Mouse (Mus musculus) hindbrain, postnatal 0 days (tissue): ENCODE data around the gene Pik3r1. TPM values are rescaled to one million over a fixed set of nuclear protein-coding genes. Genes with fewer than 3 reads are reported as not detected.
A peak's percentile ranks its signal among the peaks of the same experiment; 100 is the strongest.

Experiments used
- ATAC-seq: fragments of 200-750 bp; cut with Nextera tagmentation; 2 replicates; pipeline ENCODE4 v1.8.0; 2017; ENCODE audit warnings: mild to moderate bottlenecking, moderate TSS enrichment, moderate library complexity
- DNase-seq: peaks from one replicate; pipeline ENCODE4 v3.0.0-alpha.2; 2015; ENCODE audit warnings: low spot score
- H3K27ac ChIP-seq: fragments of 300-500 bp; sonication (generic); 2 replicates; pipeline ENCODE4 v1.5.1; 2014; ENCODE audit warnings: mild to moderate bottlenecking
- H3K27me3 ChIP-seq: fragments of 300-500 bp; sonication (generic); 2 replicates; pipeline ENCODE4 v1.6.1; 2014; ENCODE audit warnings: low read length, mixed read lengths; ENCODE audit not compliant: insufficient read depth
- H3K36me3 ChIP-seq: fragments of 300-500 bp; sonication (generic); 2 replicates; pipeline ENCODE4 v1.6.1; 2014; ENCODE audit warnings: low read length, mixed read lengths; ENCODE audit not compliant: insufficient read depth
- H3K4me1 ChIP-seq: fragments of 300-500 bp; sonication (generic); 2 replicates; pipeline ENCODE4 v1.6.1; 2014; ENCODE audit warnings: antibody characterized with exemption, low read length, mixed read lengths; ENCODE audit not compliant: insufficient read depth
- H3K4me2 ChIP-seq: fragments of 300-500 bp; sonication (generic); 2 replicates; pipeline ENCODE4 v1.6.1; 2014; ENCODE audit warnings: low read depth, mild to moderate bottlenecking, low read length, moderate library complexity, mixed read lengths
- H3K4me3 ChIP-seq: fragments of 300-500 bp; sonication (generic); 2 replicates; pipeline ENCODE4 v1.5.1; 2014; ENCODE audit warnings: low read length
- H3K9ac ChIP-seq: fragments of 300-500 bp; sonication (generic); replicated peaks from 2 replicates; pipeline ENCODE4 v1.6.1; 2014; ENCODE audit warnings: mild to moderate bottlenecking, low read length, moderate library complexity, mixed read lengths
- H3K9me3 ChIP-seq: fragments of 300-500 bp; sonication (generic); 2 replicates; pipeline ENCODE4 v1.6.1; 2016; ENCODE audit warnings: low read length, mixed read lengths
- CTCF ChIP-seq: IDR thresholded peaks from 2 replicates; pipeline ENCODE4 v1.5.1; 2016; ENCODE audit warnings: antibody characterized with exemption, control low read depth, low read depth
- WGBS: fragments of 180-500 bp; shearing (Covaris S2); extraction: QIAGEN DNeasy Blood & Tissue Kit; methylation state at CpG from one replicate; pipeline ENCODE4 v1.1.7; 2014; 5-methylcytosine and 5-hydroxymethylcytosine counted together
- polyA plus RNA-seq: library from polyadenylated mRNA; unstranded; fragments of >200 nt; fragmentation: Nextera tagmentation; extraction: Ambion mirVana; gene quantifications from 2 replicates; pipeline ENCODE4 v1.2.1, GENCODE M21; 2015
- total RNA-seq: library from RNA; depleted of rRNA; stranded (reverse); fragments of >200 nt; gene quantifications from 2 replicates; pipeline ENCODE4 v1.2.3, GENCODE M21; 2014

Pik3r1 gene
- total and polyA plus RNA-seq, 2 experiments from 2014 or later, result 58.1 to 95.6 TPM

DNA sequence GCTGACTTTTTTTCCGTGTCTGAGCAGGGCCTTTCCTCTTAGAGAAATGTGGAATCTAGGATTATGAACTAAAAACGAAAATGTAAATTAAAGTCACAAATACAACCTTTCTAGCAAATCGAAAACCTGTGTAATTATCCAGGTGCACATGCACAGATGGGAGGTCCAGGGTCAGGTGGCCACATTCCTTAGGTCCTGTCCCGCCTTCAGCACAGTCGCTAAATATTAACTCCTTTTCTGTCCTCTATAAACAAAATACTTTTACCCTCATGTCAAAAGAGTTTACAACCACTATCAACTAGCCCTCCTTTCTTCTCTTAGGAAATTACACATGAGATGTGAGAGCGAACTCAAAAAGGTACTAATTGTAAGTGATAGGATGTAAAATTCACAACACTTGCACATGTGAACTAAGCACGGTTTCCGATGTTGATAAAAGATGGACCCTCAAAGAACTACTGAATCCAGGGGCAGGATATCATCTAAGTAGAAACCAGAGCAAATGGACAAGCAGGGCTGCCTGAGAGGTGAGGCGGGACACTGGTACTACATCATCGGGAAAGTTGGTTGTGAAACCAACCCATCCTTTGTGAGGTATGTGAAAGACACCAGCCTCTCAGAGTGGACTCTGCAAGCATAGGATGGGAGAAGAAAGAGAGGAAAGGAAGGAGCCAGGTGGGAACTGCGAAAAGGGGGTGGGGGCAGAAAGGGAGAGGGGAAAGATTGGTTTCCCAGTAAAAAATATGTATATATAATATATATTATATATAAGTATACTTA, 26.3 kb downstream of the Pik3r1 start:
- no peak for ATAC-seq
- H3K4me1 ChIP-seq, result no peaks in the 10 kb centered on the region
- DNase-seq, result no peak
- TF ChIP-seq CTCF, result no peak
- no peak overlapping the region for H3K27ac ChIP-seq
- H3K9me3 ChIP-seq, result no peaks in the 10 kb centered on the region
- no peak overlapping the region for H3K4me2 ChIP-seq
- H3K36me3 ChIP-seq, result no peaks in the 10 kb centered on the region
- H3K9ac ChIP-seq, result no peak overlapping the region
- H3K4me3 ChIP-seq, result no peak overlapping the region
- H3K27me3 ChIP-seq, result no peaks in the 10 kb centered on the region
- 91% methylated on average over 11 of the region's 11 CpGs for WGBS

DNA sequence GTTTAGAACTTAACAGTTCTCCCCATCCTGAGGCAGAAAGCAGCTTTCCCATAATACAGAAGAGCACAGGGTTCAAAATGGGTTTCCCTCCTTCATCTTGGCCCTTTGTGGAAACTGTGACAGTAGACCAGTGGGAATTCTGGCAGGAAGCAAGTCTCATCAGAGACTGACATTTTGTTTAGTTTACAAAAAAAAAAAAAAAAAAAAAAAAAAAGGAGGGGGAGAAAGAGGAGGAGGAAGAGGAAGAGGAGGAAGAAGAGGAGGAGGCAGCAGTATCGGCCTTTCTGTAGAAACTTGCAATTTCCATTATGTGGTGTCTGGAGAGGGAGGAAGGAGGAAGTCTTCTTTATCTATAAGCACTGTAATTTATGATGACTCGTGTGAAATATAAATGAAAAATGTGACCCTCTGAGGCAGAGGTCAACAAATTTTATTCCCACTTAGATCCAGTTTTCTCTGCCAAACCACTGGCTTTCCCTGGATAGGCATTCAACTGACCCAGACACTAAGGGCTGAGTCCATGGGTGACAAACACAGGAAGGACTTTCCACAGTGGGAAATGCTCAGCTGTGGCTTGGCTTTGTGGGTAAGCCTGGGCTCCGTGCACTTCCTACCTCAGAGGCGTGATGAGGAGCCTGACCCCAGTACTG, 28.2 kb downstream of the Pik3r1 start:
- no peak overlapping the region for H3K4me2 ChIP-seq
- H3K4me1 ChIP-seq, result no peaks in the 10 kb centered on the region
- no peaks in the 10 kb centered on the region for H3K27me3 ChIP-seq
- H3K4me3 ChIP-seq, result no peak overlapping the region
- H3K27ac ChIP-seq, result no peak overlapping the region
- 81% methylated on average over 4 of the region's 4 CpGs for WGBS
- ATAC-seq (no peak), DNase-seq (no peak)
- TF ChIP-seq CTCF, result no peak
- H3K9ac ChIP-seq, result no peak overlapping the region
- no peaks in the 10 kb centered on the region for H3K9me3 ChIP-seq
- H3K36me3 ChIP-seq, result no peaks in the 10 kb centered on the region

DNA sequence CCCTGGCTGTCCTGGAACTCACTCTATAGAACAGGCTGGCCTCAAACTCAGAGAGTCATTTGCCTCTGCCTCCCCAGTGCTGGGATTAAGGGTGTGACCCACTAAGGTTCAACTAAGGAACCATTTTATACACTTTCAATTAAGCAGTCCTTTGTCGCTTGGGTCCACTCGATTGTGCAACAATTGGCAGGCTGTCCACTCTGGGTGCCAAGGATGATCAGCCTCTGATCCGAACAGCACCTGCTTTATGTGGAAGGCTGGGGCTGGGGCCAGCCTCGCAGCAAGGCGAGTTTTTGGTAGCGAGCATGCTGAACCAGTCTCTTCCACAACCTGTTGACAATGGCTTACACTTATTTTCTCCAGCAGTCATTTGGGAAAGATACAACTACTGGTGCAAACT, 29.2 kb downstream of the Pik3r1 start:
- WGBS, result 43% methylated on average over 6 of the region's 6 CpGs
- H3K36me3 ChIP-seq, result no peaks in the 10 kb centered on the region
- no peaks in the 10 kb centered on the region for H3K9me3 ChIP-seq
- H3K4me1 ChIP-seq, result no peaks in the 10 kb centered on the region
- H3K27ac ChIP-seq, result no peak overlapping the region
- no peak overlapping the region for H3K9ac ChIP-seq
- no peaks in the 10 kb centered on the region for H3K27me3 ChIP-seq
- no peak overlapping the region for H3K4me3 ChIP-seq
- DNase-seq, result peak; percentile 31
- H3K4me2 ChIP-seq, result no peak overlapping the region
- no peak for ATAC-seq
- no peak for TF ChIP-seq CTCF

DNA sequence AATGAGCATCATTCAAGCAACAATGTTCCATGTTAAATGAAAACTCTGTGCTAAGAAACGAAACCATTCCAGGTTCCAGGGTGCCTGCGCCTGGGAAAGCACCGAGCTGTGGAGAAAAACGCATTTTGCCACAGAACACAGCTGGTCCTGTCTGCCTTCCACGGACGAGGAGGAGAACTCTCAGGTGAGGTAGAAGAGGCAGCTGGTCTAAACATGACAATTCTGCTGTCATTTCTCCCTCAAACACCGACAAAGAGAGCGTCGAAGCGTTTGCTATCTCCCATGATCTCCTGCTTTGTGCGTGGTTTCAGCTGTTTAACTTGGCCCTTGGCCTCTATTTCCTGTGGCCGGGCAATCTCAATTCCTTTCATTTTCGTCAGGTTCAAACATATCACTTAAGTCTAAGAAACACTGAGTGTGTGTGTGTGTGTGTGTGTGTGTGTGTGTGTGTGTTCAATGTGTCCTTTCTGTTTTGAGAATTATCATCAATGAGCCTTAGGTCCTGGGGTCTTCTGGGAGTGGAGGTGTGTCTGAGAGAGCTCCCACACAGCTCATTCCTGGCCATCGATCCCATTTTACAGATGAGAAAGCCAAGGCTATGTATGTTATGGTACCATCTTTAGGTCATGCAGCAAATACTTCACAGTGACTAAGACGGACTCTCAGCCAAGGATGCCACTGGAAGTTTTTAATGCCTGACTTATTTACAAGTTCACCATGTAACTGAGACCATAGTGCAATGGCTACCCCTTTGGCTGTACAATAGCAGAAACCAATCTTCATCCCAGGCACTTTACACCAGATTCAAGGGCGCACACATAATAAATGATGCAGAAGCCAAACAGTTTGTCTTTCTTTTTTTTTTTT, 31.3 kb downstream of the Pik3r1 start:
- Histone ChIP-seq H3K9me3 (no peaks in the 10 kb centered on the region), H3K4me1 (no peaks in the 10 kb centered on the region), H3K4me2 (no peak overlapping the region), H3K36me3 (no peaks in the 10 kb centered on the region), H3K9ac (no peak overlapping the region), H3K4me3 (no peak overlapping the region), H3K27me3 (no peaks in the 10 kb centered on the region), H3K27ac (no peak overlapping the region)
- DNase-seq (no peak), ATAC-seq (no peak)
- no peak for TF ChIP-seq CTCF
- whole genome bisulfite sequencing, result 68% methylated on average over 16 of the region's 16 CpGs

DNA sequence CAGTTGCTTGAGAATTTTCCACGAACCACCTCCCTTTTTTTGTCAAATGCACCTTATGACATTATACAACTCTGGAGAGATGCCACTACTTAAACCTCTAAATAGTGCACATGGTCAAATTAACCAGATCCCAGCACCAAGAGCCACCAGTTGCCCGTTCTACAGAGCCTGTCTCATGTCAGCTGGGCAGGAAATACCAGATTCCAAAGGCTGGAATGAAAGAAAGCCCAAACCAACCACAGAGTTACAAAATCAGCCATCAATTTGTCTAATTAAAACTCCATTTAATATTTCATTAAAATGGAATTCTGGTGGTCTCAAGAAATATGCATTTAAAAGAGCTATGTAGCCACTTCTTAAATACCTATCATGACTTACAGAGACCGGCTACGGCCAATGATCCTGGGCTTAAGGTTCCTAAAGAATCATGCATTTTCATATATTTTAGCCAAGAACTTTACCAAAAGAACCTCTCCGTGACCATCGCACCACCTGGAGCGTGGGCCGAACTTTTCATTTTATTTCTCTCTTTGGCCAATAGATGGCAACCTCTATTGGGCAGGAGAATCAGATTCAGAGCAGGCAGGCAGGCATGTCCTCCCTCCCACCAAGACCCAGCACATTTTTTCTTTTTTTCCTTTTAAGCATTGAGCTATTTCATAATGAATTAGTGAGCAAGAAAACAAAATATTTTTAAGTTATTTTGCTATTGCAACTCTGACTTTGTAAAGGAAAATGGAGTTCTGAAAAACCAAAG, 32.5 kb downstream of the Pik3r1 start:
- 61% methylated on average over 8 of the region's 8 CpGs for WGBS
- Histone ChIP-seq H3K9me3 (no peaks in the 10 kb centered on the region), H3K4me2 (no peak overlapping the region), H3K36me3 (no peaks in the 10 kb centered on the region), H3K27me3 (no peaks in the 10 kb centered on the region), H3K27ac (no peak overlapping the region), H3K4me1 (no peaks in the 10 kb centered on the region), H3K9ac (no peak overlapping the region), H3K4me3 (no peak overlapping the region)
- ATAC-seq, result 0 out of 2 replicates have a peak, but pooled peaks have one; percentile 53
- TF ChIP-seq CTCF, result peak; percentile 78
- peak; percentile 62 for DNase-seq

DNA sequence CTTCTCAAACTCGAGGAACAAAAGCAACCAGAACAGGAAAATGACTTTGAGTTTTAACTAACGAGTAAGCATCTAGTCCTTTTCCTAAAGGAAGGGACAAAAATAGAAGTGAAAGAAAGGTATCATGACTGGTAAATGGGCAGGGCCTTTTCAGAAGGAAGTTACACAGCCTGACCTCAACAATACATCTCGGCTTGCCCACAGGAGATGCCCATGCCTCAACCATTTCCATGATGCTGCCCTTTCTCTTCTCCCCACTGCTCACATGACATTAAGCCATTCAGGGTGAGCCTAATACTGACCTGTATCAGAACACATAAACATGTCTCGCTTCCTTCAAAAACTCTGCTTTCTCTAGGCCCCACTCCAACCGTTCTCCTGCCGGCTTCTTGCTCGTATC, 33.8 kb downstream of the Pik3r1 start:
- no peak overlapping the region for H3K27ac ChIP-seq
- H3K4me3 ChIP-seq, result no peak overlapping the region
- H3K9me3 ChIP-seq, result no peaks in the 10 kb centered on the region
- H3K4me2 ChIP-seq, result no peak overlapping the region
- H3K4me1 ChIP-seq, result no peaks in the 10 kb centered on the region; the same call in 1 of the 2 replicates
- WGBS, result 84% methylated on average over 7 of the region's 7 CpGs
- ATAC-seq (no peak), DNase-seq (no peak)
- no peak for TF ChIP-seq CTCF
- H3K9ac ChIP-seq, result no peak overlapping the region
- H3K36me3 ChIP-seq, result no peaks in the 10 kb centered on the region
- H3K27me3 ChIP-seq, result no peaks in the 10 kb centered on the region
